Comparison of ENCODE assay signal across 18 mouse cellular contexts in genomic region chr12:74236191-74236590, GRCm38 (mm10).
DNase-seq lines count a peak whose midpoint lies in the region; TF ChIP-seq lines count a peak whose summit lies in the region.
"Had no signal": no experiment of that assay in that cellular context is flagged by ENCODE, and none has a peak within 500 bp of the region (broad histone marks: within the 10 kb centered on the region; RNA-seq: fewer than 3 reads in every experiment).

No protein-coding gene starts in this region.

- H3K4me3 ChIP-seq in thymus, adult 2 months (ENCODE audit: control insufficient read depth, insufficient read depth, low read length): no peak overlapping the region
- H3K4me3 ChIP-seq: embryonic facial prominence, embryonic 10.5 days; forebrain, embryonic 13.5 days; heart, adult 2 months; heart, embryonic 12.5 days; hindbrain, embryonic 10.5 days; intestine, embryonic 15.5 days had no signal

- no peak overlapping the region for H3K27ac ChIP-seq in thymus, adult 2 months (ENCODE audit: control insufficient read depth, insufficient read depth, low read length)
- H3K27ac ChIP-seq: embryonic facial prominence, embryonic 10.5 days; forebrain, embryonic 13.5 days; heart, adult 2 months; hindbrain, embryonic 10.5 days; hindbrain, embryonic 14.5 days; intestine, embryonic 15.5 days had no signal

- TF ChIP-seq POLR2A in thymus, adult 2 months (IDR thresholded peaks at IDR 0.05; ENCODE audit: control insufficient read depth, extremely low read depth, insufficient read depth, low read length, poor library complexity): no peak

- TF ChIP-seq CTCF in thymus, adult 2 months (IDR thresholded peaks at IDR 0.05; ENCODE audit: borderline replicate concordance, control insufficient read depth, extremely low read depth, insufficient read depth, low read length, poor library complexity): no peak

- H3K27me3 ChIP-seq in thymus, adult 2 months (ENCODE audit: control insufficient read depth, insufficient read depth, low read length): no peaks in the 10 kb centered on the region
- H3K27me3 ChIP-seq: forebrain, embryonic 13.5 days; heart, embryonic 12.5 days; intestine, embryonic 15.5 days had no signal

- WGBS in thymus, adult 2 months: 95% methylated on average over 8 of the region's 8 CpGs

- no peaks in the 10 kb centered on the region for H3K4me1 ChIP-seq in thymus, adult 2 months (replicated peaks; ENCODE audit: control insufficient read depth, insufficient read depth, low read length)
- H3K4me1 ChIP-seq: embryonic facial prominence, embryonic 10.5 days; heart, embryonic 12.5 days; hindbrain, embryonic 10.5 days; intestine, embryonic 15.5 days had no signal

- H3K36me3 ChIP-seq in thymus, adult 2 months (ENCODE audit: control insufficient read depth, insufficient read depth, low read length): no peaks in the 10 kb centered on the region
- H3K36me3 ChIP-seq: embryonic facial prominence, embryonic 10.5 days; G1E; heart, embryonic 12.5 days; hindbrain, embryonic 10.5 days; intestine, embryonic 15.5 days had no signal

- DNase-seq in cerebellum, adult 11-12 months: peak; percentile 36
- DNase-seq in cerebellum, adult 8-10 months: peak; percentile 20
- peak; percentile 19 to 60 for DNase-seq in cerebellum, postnatal 14 days
- DNase-seq in thymus, adult 2 months: no peak
- no peak for DNase-seq in lung, postnatal 4 days
- no peak for DNase-seq in ovary, adult 18-20 months (ENCODE audit: low spot score)
- DNase-seq: adrenal gland, postnatal 14 days; forebrain, postnatal 0 days; gastrocnemius, postnatal 14 days; heart, adult 2 months; kidney, adult 18-20 months had no signal

Comparison
In these comparisons a context has a peak if more than half of its experiments do, and no peak if none do; other contexts are left out.
1. DNase-seq: peak in cerebellum, adult 11-12 months (single experiment), cerebellum, adult 8-10 months (single experiment) and cerebellum, postnatal 14 days (2 of 2); none in thymus, adult 2 months (single experiment), lung, postnatal 4 days (0 of 2) and ovary, adult 18-20 months (single experiment).